Mouse (Mus musculus) liver, embryonic 12.5 days (tissue): ENCODE measurements at regions not wholly inside any gene's neighbourhood (a gene's known extent, or its start where the extent isn't known, plus 50 kb on each side); places are given as distances from the start of the nearest gene placed in this dataset.
"Not testable (repeated sequence)": the region's sequence is repeated elsewhere in the genome, so short reads cannot be mapped to it uniquely, and the experiment has no call there.

Experiments
- ATAC-seq: fragments of 200-750 bp; cut with Nextera tagmentation; 2 replicates; pipeline ENCODE4 v1.8.0; 2017; ENCODE audit warnings: moderate number of reproducible peaks, mild to moderate bottlenecking, moderate library complexity
- H3K27ac ChIP-seq: fragments of 300-500 bp; sonication (generic); 2 replicates; pipeline ENCODE4 v1.5.1; 2016; ENCODE audit warnings: mild to moderate bottlenecking
- H3K27me3 ChIP-seq: fragments of 300-500 bp; sonication (generic); replicated peaks from 2 replicates; pipeline ENCODE4 v1.6.1; 2016; ENCODE audit warnings: mild to moderate bottlenecking, moderate library complexity
- H3K36me3 ChIP-seq: fragments of 300-500 bp; sonication (generic); 2 replicates; pipeline ENCODE4 v1.6.1; 2016; ENCODE audit warnings: mild to moderate bottlenecking, moderate library complexity
- H3K4me1 ChIP-seq: fragments of 300-500 bp; sonication (generic); 2 replicates; pipeline ENCODE4 v1.6.1; 2016
- H3K4me2 ChIP-seq: fragments of 300-500 bp; sonication (generic); 2 replicates; pipeline ENCODE4 v1.6.1; 2016; ENCODE audit warnings: mild to moderate bottlenecking, moderate library complexity
- H3K4me3 ChIP-seq: fragments of 300-500 bp; sonication (generic); 2 replicates; pipeline ENCODE4 v1.5.1; 2016; ENCODE audit warnings: mild to moderate bottlenecking, moderate library complexity
- H3K9ac ChIP-seq: fragments of 300-500 bp; sonication (generic); 2 replicates; pipeline ENCODE4 v1.6.1; 2016; ENCODE audit warnings: mild to moderate bottlenecking, moderate library complexity
- H3K9me3 ChIP-seq: fragments of 300-500 bp; sonication (generic); replicated peaks from 2 replicates; pipeline ENCODE4 v1.6.1; 2016; ENCODE audit warnings: mild to moderate bottlenecking, moderate library complexity
- WGBS: fragments of 180-500 bp; shearing (Covaris S2); methylation state at CpG from one replicate; pipeline ENCODE4 v1.1.7; 2016; ENCODE audit not compliant: insufficient replicate concordance; 5-methylcytosine and 5-hydroxymethylcytosine counted together

DNA sequence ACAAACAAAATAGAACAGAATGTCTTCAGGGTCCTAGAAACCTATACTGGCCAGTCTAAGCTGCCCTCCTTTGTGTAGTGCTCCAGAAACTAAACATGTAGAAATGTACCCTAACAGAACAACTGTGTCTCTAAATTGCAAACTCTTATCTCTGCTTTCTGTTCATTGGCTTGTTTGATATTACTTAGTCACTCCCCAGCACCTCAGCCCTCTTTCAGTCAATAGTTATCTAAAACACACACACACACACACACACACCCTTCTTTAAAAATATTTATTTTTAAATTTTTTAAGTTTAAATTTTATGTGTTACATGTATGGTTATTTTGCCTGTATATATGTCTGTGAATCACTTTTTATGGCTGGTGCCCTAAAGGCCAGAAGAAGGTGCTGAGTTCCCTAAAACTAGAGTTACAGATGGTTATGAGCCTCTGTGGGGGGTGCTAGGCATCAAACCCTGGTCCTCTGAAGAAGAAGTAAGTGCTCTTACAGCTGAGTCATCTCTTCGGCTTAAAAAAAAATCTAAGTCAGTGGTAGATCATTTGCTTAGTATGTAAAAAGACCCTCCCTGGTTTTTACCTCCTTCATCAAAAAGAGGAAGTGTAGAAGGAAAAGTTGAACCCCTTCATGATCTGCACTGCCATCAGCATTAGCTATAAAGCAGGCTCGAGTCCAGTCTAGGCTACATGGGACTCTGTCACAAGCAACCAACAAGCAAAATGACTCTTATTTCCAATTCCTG, 96.6 kb upstream of the C9orf72 start:
- H3K4me3 ChIP-seq = no peak overlapping the region

DNA sequence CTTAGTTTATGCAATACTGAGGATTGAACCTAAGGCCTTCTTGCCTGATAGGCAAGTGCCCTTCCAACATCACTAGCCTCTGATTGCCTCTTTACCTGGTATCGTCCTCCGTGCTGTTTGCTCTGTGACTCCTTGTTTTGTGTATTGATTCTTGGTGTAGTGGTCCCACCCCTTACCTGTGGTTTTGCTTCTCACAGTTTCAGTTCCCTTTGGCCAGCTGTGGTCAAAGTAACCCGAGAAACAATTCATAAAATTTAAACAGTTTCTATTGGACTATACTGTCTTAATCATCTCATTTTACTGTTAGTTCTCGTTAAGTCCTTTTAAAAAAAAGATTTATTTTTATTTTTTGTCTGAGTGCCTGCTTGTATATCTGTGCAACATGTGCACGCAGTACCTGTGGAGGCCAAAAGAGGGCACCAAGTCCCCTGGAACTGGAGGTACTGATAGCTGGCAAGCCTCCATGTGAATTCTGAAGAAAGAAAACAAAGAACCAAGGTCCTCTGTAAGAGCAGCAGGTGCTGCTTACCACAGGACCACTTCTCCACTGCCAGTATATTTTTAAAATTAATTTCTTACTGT, 84.5 kb upstream of the C9orf72 start:
- Histone ChIP-seq H3K36me3 (no peaks in the 10 kb centered on the region), H3K27ac (no peak overlapping the region), H3K4me3 (no peak overlapping the region), H3K9ac (no peak overlapping the region), H3K4me1 (no peaks in the 10 kb centered on the region), H3K9me3 (no peaks in the 10 kb centered on the region), H3K27me3 (no peaks in the 10 kb centered on the region), H3K4me2 (no peak overlapping the region)
- ATAC-seq = no peak
- 42% methylated on average over 5 of the region's 5 CpGs for WGBS

More for the DNA sequence above, 96.6 kb upstream of the C9orf72 start:
- Histone ChIP-seq H3K27me3 (no peaks in the 10 kb centered on the region), H3K27ac (no peak overlapping the region), H3K4me2 (no peak overlapping the region), H3K4me1 (peaks cover 20% of the 10 kb centered on the region), H3K9ac (no peak overlapping the region), H3K9me3 (no peaks in the 10 kb centered on the region), H3K36me3 (no peaks in the 10 kb centered on the region)
- ATAC-seq = peak; percentile 59
- 59% methylated on average over 2 of the region's 2 CpGs for WGBS

DNA sequence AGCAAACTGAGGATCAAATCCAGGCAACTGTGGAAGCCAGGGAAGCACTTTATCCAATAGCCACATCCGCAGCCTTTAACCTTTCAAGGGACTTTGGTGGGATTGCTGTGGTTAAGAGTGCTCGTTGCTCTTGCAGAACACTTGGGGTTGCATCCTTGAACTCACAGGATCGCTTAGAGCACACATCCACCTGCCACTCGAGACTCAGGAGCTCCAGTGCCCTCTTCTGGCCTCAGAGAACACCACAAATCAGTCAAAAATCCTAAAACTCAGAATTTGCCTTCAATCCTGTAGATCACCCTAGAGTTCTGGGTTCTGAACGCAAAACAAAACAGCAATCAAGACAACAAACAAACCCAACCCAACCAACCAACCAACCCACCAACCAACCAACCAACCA, 82.2 kb upstream of the C9orf72 start:
- Histone ChIP-seq H3K4me2 (no peak overlapping the region), H3K4me1 (no peaks in the 10 kb centered on the region), H3K27me3 (no peaks in the 10 kb centered on the region), H3K4me3 (no peak overlapping the region), H3K9me3 (no peaks in the 10 kb centered on the region), H3K27ac (no peak overlapping the region), H3K36me3 (no peaks in the 10 kb centered on the region), H3K9ac (no peak overlapping the region)
- 43% methylated on average over 5 of the region's 5 CpGs for WGBS
- ATAC-seq = no peak

DNA sequence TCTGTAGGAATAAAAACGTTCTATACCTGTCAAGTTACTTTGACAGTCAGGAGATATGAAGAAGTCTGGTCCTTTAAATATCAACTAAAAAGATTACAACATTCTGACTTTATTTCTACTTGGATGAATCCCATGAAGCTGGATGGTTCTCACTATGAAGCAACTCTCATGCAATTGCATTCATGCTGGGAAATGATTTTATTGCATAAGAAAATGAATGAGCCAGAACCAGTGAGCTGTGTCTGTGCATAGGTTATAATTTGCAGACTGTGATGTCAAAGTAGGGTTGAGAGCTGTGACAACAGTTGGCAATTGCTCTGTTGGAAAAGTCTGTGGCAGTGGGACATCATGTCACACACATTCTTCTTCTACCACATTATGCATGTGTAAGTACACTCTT, 79.2 kb upstream of the C9orf72 start:
- H3K9me3 ChIP-seq = no peaks in the 10 kb centered on the region
- no peaks in the 10 kb centered on the region for H3K27me3 ChIP-seq
- no peak overlapping the region for H3K9ac ChIP-seq
- H3K36me3 ChIP-seq = no peaks in the 10 kb centered on the region
- H3K4me3 ChIP-seq = no peak overlapping the region
- H3K4me1 ChIP-seq = no peaks in the 10 kb centered on the region
- WGBS = 31% methylated on average over 1 of the region's 1 CpGs
- no peak overlapping the region for H3K4me2 ChIP-seq
- ATAC-seq = no peak
- no peak overlapping the region for H3K27ac ChIP-seq

DNA sequence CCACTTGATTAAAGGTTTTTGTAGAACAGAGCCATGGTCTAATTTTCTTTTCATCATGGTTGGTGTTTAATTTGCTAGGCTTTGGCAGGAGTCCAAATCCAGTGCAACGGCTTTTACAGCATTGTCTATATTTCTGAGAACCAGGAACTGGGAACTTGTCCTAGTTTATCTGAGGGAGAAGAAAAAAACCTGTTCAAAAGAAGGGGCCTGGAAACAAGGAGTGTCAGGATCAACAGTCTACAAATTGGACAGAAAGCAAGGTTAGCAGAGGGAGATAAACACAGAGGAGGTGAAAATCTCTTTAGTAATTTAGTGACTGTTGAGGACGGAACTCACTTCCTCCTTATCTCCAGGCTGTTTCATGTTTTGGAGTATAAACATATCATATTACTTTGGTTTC, 74.9 kb upstream of the C9orf72 start:
- H3K9me3 ChIP-seq = no peaks in the 10 kb centered on the region
- H3K27ac ChIP-seq = no peak overlapping the region
- H3K4me2 ChIP-seq = no peak overlapping the region
- no peaks in the 10 kb centered on the region for H3K36me3 ChIP-seq
- H3K27me3 ChIP-seq = no peaks in the 10 kb centered on the region
- no peak overlapping the region for H3K4me3 ChIP-seq
- H3K4me1 ChIP-seq = no peaks in the 10 kb centered on the region
- no peak for ATAC-seq
- no peak overlapping the region for H3K9ac ChIP-seq
- WGBS = 56% methylated on average over 2 of the region's 2 CpGs

DNA sequence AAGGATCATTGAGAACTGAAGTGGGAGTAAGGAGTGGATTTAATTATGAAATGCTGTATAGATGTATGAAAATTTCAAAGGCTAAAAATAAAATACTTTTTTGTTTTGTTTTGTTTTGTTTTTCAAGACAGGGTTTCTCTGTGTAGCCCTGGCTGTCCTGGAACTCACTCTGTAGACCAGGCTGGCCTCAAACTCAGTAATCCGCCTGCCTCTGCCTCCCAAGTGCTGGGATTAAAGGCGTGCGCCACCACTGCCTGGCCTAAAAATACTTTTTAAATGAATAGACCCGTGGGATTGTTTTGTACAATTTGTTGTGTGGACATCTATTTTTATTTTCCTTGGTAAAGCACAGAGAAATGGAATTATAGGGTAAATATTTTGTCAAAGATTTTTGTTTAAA, 74.4 kb upstream of the C9orf72 start:
- 60% methylated on average over 4 of the region's 4 CpGs for WGBS
- not testable (repeated sequence) for H3K9ac ChIP-seq, H3K27ac ChIP-seq, H3K9me3 ChIP-seq, H3K36me3 ChIP-seq, H3K4me3 ChIP-seq, H3K4me2 ChIP-seq, H3K4me1 ChIP-seq, H3K27me3 ChIP-seq, ATAC-seq

DNA sequence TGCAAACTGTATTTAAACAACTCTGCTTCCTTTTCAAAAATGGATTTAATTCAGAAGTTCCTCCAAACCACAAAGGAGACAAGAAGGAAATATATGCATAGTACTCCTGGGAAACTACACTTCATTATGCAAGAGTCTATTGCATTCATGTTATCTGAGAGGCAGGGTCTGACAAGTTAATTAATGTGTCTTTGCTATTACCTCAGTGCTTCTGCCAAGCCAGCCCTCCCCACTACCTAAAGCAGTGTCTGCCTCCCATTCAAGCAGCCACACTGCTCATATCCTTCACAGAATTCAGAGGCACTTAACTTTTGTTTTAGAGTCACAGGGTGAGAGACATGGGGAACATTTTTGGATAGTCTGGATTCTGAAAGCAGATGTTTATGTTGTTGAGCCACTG, 58.6 kb upstream of the C9orf72 start:
- Histone ChIP-seq H3K27me3 (no peaks in the 10 kb centered on the region), H3K4me1 (no peaks in the 10 kb centered on the region), H3K27ac (no peak overlapping the region), H3K4me2 (no peak overlapping the region), H3K36me3 (no peaks in the 10 kb centered on the region), H3K9ac (no peak overlapping the region), H3K4me3 (no peak overlapping the region), H3K9me3 (0 out of 2 replicates have a peak, but pooled peaks cover 4% of the 10 kb centered on the region)
- no peak for ATAC-seq
